Mouse (Mus musculus): Measurements from ENCODE around the gene Ttc13.

DNA sequence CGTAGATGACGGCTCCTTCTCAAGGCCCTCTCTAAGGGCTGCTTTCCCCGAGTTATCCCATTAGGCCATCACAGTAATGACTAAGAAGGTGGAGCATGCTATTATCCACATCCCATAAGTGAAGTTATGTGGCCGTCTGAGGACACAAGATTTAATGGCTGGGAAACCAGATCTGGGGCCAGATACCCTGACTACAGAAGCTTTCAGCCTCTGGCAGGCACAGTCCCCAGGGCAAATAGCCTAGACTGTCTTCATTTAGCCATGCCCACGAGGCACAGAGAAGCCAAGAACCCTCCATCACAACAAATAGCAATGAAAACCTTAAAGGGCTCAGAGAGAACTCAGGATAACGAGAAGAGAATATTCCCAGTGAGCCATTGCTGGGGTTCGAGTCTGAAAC, 41.3 kb upstream of the Ttc13 start:
- no peak for TF ChIP-seq CTCF (IDR thresholded peaks at IDR 0.05; ENCODE audit: low read depth)
- no peak for TF ChIP-seq EP300 (IDR thresholded peaks at IDR 0.05; ENCODE audit: low read depth)
